In genomic region chr13:46023630-46024041, GRCm38 (mm10) we compare ENCODE assay signal across 14 mouse cellular contexts. TPM values are rescaled to one million over a fixed set of nuclear protein-coding genes. Genes with fewer than 3 reads are reported as not detected.
DNase-seq lines count a peak whose midpoint lies in the region; ATAC-seq and TF ChIP-seq lines count a peak whose summit lies in the region.
"Had no signal": no experiment of that assay in that cellular context is flagged by ENCODE, and none has a peak within 500 bp of the region (broad histone marks: within the 10 kb centered on the region; RNA-seq: fewer than 3 reads in every experiment).

No protein-coding gene starts in this region.

- H3K27ac ChIP-seq in kidney, adult 2 months (ENCODE audit: insufficient read depth, low read depth, low read length), result no peak overlapping the region
- no peak overlapping the region for H3K27ac ChIP-seq in kidney, embryonic 16.5 days (ENCODE audit: low read length)
- H3K27ac ChIP-seq in midbrain, embryonic 14.5 days (replicated peaks; ENCODE audit: low read depth, low read length), result no peak overlapping the region
- H3K27ac ChIP-seq in midbrain, embryonic 10.5 days (replicated peaks), result no peak overlapping the region
- H3K27ac ChIP-seq in forebrain, embryonic 16.5 days (ENCODE audit: low read length), result no peak overlapping the region
- H3K27ac ChIP-seq in heart, embryonic 11.5 days (ENCODE audit: low read depth, low read length), result no peak overlapping the region
- H3K27ac ChIP-seq: kidney, postnatal 0 days; liver, embryonic 14.5 days had no signal

- H3K36me3 ChIP-seq in kidney, adult 2 months (ENCODE audit: control insufficient read depth, insufficient read depth, low read length), result no peaks in the 10 kb centered on the region
- H3K36me3 ChIP-seq in kidney, embryonic 16.5 days (ENCODE audit: insufficient read depth, low read length), result no peaks in the 10 kb centered on the region
- H3K36me3 ChIP-seq in midbrain, embryonic 14.5 days (ENCODE audit: control insufficient read depth, insufficient read depth, low read length), result no peaks in the 10 kb centered on the region
- H3K36me3 ChIP-seq in midbrain, embryonic 10.5 days, result no peaks in the 10 kb centered on the region
- H3K36me3 ChIP-seq in forebrain, embryonic 16.5 days (ENCODE audit: control insufficient read depth, insufficient read depth), result no peaks in the 10 kb centered on the region
- H3K36me3 ChIP-seq in heart, embryonic 11.5 days (ENCODE audit: control insufficient read depth, insufficient read depth, low read length), result no peaks in the 10 kb centered on the region
- H3K36me3 ChIP-seq: heart, embryonic 12.5 days had no signal

- peaks cover 15% of the 10 kb centered on the region for H3K4me1 ChIP-seq in kidney, adult 2 months (ENCODE audit: control insufficient read depth, insufficient read depth, low read length)
- peaks cover 14% of the 10 kb centered on the region; the same call in 1 of the 2 replicates for H3K4me1 ChIP-seq in kidney, embryonic 16.5 days (ENCODE audit: insufficient read depth, low read length)
- H3K4me1 ChIP-seq in midbrain, embryonic 14.5 days (ENCODE audit: control insufficient read depth, insufficient read depth, low read length), result no peaks in the 10 kb centered on the region; the same call in 1 of the 2 replicates
- peaks cover 28% of the 10 kb centered on the region for H3K4me1 ChIP-seq in midbrain, embryonic 10.5 days
- peaks cover 21% of the 10 kb centered on the region for H3K4me1 ChIP-seq in forebrain, embryonic 16.5 days (replicated peaks; ENCODE audit: control insufficient read depth, insufficient read depth, low read length)
- peaks cover 5% of the 10 kb centered on the region; the same call in 1 of the 2 replicates for H3K4me1 ChIP-seq in heart, embryonic 11.5 days (ENCODE audit: control insufficient read depth, insufficient read depth, low read length)

- WGBS in kidney, adult 2 months, result 40% methylated on average over 5 of the region's 5 CpGs
- 78% methylated on average over 5 of the region's 5 CpGs for WGBS in kidney, embryonic 16.5 days
- WGBS in midbrain, embryonic 14.5 days, result 45% methylated on average over 5 of the region's 5 CpGs
- 85% methylated on average over 5 of the region's 5 CpGs for WGBS in midbrain, embryonic 10.5 days
- 19% methylated on average over 5 of the region's 5 CpGs for WGBS in forebrain, embryonic 16.5 days
- 79% methylated on average over 5 of the region's 5 CpGs for WGBS in heart, embryonic 11.5 days (ENCODE audit: insufficient replicate concordance)

- ATAC-seq in kidney, embryonic 16.5 days (ENCODE audit: low FRiP score, low TSS enrichment), result no peak
- ATAC-seq in midbrain, embryonic 14.5 days (ENCODE audit: low FRiP score, low TSS enrichment), result no peak
- peak; percentile 31; the same call in 1 of the 2 replicates for ATAC-seq in forebrain, embryonic 16.5 days
- no peak for ATAC-seq in heart, embryonic 11.5 days (replicated peaks; ENCODE audit: insufficient number of reproducible peaks, low FRiP score, low TSS enrichment)

- TF ChIP-seq CTCF in kidney, adult 2 months (conservative IDR thresholded peaks at IDR 0.05; ENCODE audit: insufficient read depth, insufficient read length, low read depth, low read length), result no peak

- H3K9ac ChIP-seq in kidney, embryonic 16.5 days (replicated peaks; ENCODE audit: low read length), result no peak overlapping the region
- no peak overlapping the region for H3K9ac ChIP-seq in midbrain, embryonic 14.5 days (replicated peaks; ENCODE audit: low read length)
- H3K9ac ChIP-seq in forebrain, embryonic 16.5 days (replicated peaks; ENCODE audit: low read depth, low read length), result no peak overlapping the region
- H3K9ac ChIP-seq in heart, embryonic 11.5 days (ENCODE audit: low read depth, low read length), result no peak overlapping the region
- H3K9ac ChIP-seq: heart, embryonic 12.5 days; liver, embryonic 14.5 days had no signal

- no peak overlapping the region for H3K4me3 ChIP-seq in kidney, adult 2 months (ENCODE audit: insufficient read depth, low read depth, low read length)
- no peak overlapping the region for H3K4me3 ChIP-seq in kidney, embryonic 16.5 days (ENCODE audit: low read length)
- H3K4me3 ChIP-seq in midbrain, embryonic 14.5 days (replicated peaks; ENCODE audit: low read depth, low read length), result no peak overlapping the region
- no peak overlapping the region for H3K4me3 ChIP-seq in midbrain, embryonic 10.5 days
- no peak overlapping the region for H3K4me3 ChIP-seq in forebrain, embryonic 16.5 days (replicated peaks; ENCODE audit: low read length)
- H3K4me3 ChIP-seq in heart, embryonic 11.5 days (ENCODE audit: low read depth, low read length), result no peak overlapping the region
- H3K4me3 ChIP-seq: heart, embryonic 12.5 days had no signal

- no peak overlapping the region for H3K4me2 ChIP-seq in kidney, embryonic 16.5 days (replicated peaks; ENCODE audit: low read depth, low read length)
- H3K4me2 ChIP-seq in midbrain, embryonic 14.5 days (ENCODE audit: low read length), result no peak overlapping the region
- no peak overlapping the region for H3K4me2 ChIP-seq in forebrain, embryonic 16.5 days (ENCODE audit: low read length)
- H3K4me2 ChIP-seq in heart, embryonic 11.5 days, result no peak overlapping the region
- H3K4me2 ChIP-seq: heart, embryonic 12.5 days had no signal

- H3K27me3 ChIP-seq in kidney, adult 2 months (replicated peaks; ENCODE audit: control insufficient read depth, insufficient read depth, low read length), result no peaks in the 10 kb centered on the region
- H3K27me3 ChIP-seq in kidney, embryonic 16.5 days (ENCODE audit: insufficient read depth, low read length), result no peaks in the 10 kb centered on the region
- H3K27me3 ChIP-seq in midbrain, embryonic 14.5 days (ENCODE audit: control insufficient read depth, insufficient read depth, low read length), result no peaks in the 10 kb centered on the region
- no peaks in the 10 kb centered on the region for H3K27me3 ChIP-seq in midbrain, embryonic 10.5 days (ENCODE audit: low read depth, poor library complexity, severe bottlenecking)
- no peaks in the 10 kb centered on the region for H3K27me3 ChIP-seq in forebrain, embryonic 16.5 days (replicated peaks; ENCODE audit: control insufficient read depth, insufficient read depth, low read length)
- no peaks in the 10 kb centered on the region for H3K27me3 ChIP-seq in heart, embryonic 11.5 days (ENCODE audit: control insufficient read depth, insufficient read depth, low read length)
- H3K27me3 ChIP-seq: CH12.LX; heart, embryonic 12.5 days had no signal

- H3K9me3 ChIP-seq in kidney, embryonic 16.5 days (ENCODE audit: low read length), result no peaks in the 10 kb centered on the region
- H3K9me3 ChIP-seq in midbrain, embryonic 14.5 days (ENCODE audit: control insufficient read depth, low read length), result no peaks in the 10 kb centered on the region
- H3K9me3 ChIP-seq in midbrain, embryonic 10.5 days (replicated peaks), result no peaks in the 10 kb centered on the region
- H3K9me3 ChIP-seq in forebrain, embryonic 16.5 days (ENCODE audit: control insufficient read depth, low read length), result no peaks in the 10 kb centered on the region
- no peaks in the 10 kb centered on the region for H3K9me3 ChIP-seq in heart, embryonic 11.5 days (replicated peaks; ENCODE audit: control insufficient read depth, low read length)
- H3K9me3 ChIP-seq: heart, embryonic 12.5 days had no signal

- no peak for TF ChIP-seq POLR2A in kidney, adult 2 months (IDR thresholded peaks at IDR 0.05; ENCODE audit: low read depth, low read length)

- peak; percentile 70 for DNase-seq in kidney, adult 2 months
- DNase-seq in midbrain, embryonic 14.5 days, result peak; percentile 63
- DNase-seq in midbrain, embryonic 10.5 days (ENCODE audit: low spot score), result no peak
- DNase-seq in right cerebral cortex, postnatal 36 days (ENCODE audit: low spot score in 2 of 2), result no peak
- DNase-seq: gastrocnemius, postnatal 10 days; layer of hippocampus, adult 9-11 months; thymus, postnatal 36 days had no signal

RNA-seq across cellular contexts. Expression of gene Atxn1, which starts 58.8 kb away (rescaled TPM):
- 15.0 and 17.9 TPM in 2 replicates for polyA plus RNA-seq in kidney, adult 2 months (2012; rRNA removed)
- 5.9 and 7.6 TPM in 2 replicates for polyA plus RNA-seq in kidney, embryonic 16.5 days (2015; fragmentation: Nextera tagmentation; extraction: Ambion mirVana)
- 7.3 and 8.7 TPM in 2 replicates for polyA plus RNA-seq in midbrain, embryonic 14.5 days (2014; fragmentation: Nextera tagmentation; extraction: Ambion mirVana)
- 1.3 and 2.2 TPM in 2 replicates for polyA plus RNA-seq in midbrain, embryonic 10.5 days (2016; fragmentation: Nextera tagmentation; extraction: Ambion mirVana)
- polyA plus RNA-seq in forebrain, embryonic 16.5 days (2015; fragmentation: Nextera tagmentation; extraction: Ambion mirVana), result 12.1 and 15.3 TPM in 2 replicates
- 3.4 and 6.4 TPM in 2 replicates for polyA plus RNA-seq in heart, embryonic 11.5 days (2014; fragmentation: Nextera tagmentation; extraction: Ambion mirVana)

Comparison
In these comparisons a context has a peak if more than half of its experiments do, and no peak if none do; other contexts are left out.
1. DNase-seq: peak in kidney, adult 2 months (single experiment) and midbrain, embryonic 14.5 days (single experiment); none in midbrain, embryonic 10.5 days (single experiment) and right cerebral cortex, postnatal 36 days (0 of 2).